Mouse (Mus musculus) WW6 (cell line): ENCODE measurements around the gene Olfr826.
"Not testable (repeated sequence)": the region's sequence is repeated elsewhere in the genome, so short reads cannot be mapped to it uniquely, and the experiment has no call there.

Experiments used
- DNase-seq: peaks from one replicate; pipeline ENCODE4 v3.0.0-alpha.2; 2013; ENCODE audit warnings: low read depth, low spot score

The Olfr826 gene

GRCm38 (mm10) chr10:130184086-130184485 is at the start of gene Olfr826:
TSS of gene Olfr826 (minus strand) at chr10:130184186.
- DNase-seq: no peak

GRCm38 (mm10) chr10:130232117-130232516 is 48.1 kb upstream of the Olfr826 start:
- DNase-seq: no peak

GRCm38 (mm10) chr10:130229584-130229983 is 45.6 kb upstream of the Olfr826 start:
- DNase-seq: peak; percentile 20

- DNase-seq: peak; percentile 20
Measured at GRCm38 (mm10) chr10:130228246-130228645, 44.3 kb upstream of the Olfr826 start.

- DNase-seq: no peak
Measured at GRCm38 (mm10) chr10:130225034-130225433, 41.0 kb upstream of the Olfr826 start.

- no peak for DNase-seq
Measured at GRCm38 (mm10) chr10:130214303-130214702, 30.3 kb upstream of the Olfr826 start, which contains the start of gene Olfr827. TSS of gene Olfr827 (minus strand) at chr10:130214403.

GRCm38 (mm10) chr10:130166666-130167065 is 17.3 kb downstream of the Olfr826 start, which contains the start of gene Olfr825:
TSS of gene Olfr825 (minus strand) at chr10:130166766.
- DNase-seq: no peak

GRCm38 (mm10) chr10:130165196-130165595 is 18.8 kb downstream of the Olfr826 start:
- DNase-seq: no peak

GRCm38 (mm10) chr10:130144121-130144520 is 39.9 kb downstream of the Olfr826 start:
- DNase-seq: no peak

- DNase-seq: not testable (repeated sequence)
Measured at GRCm38 (mm10) chr10:130142481-130142880, 41.5 kb downstream of the Olfr826 start.

GRCm38 (mm10) chr10:130134811-130135210 is 49.2 kb downstream of the Olfr826 start:
- DNase-seq: no peak

- DNase-seq: not testable (repeated sequence)
Measured at GRCm38 (mm10) chr10:130129900-130130299, 54.1 kb downstream of the Olfr826 start, which contains the start of gene Olfr824. TSS of gene Olfr824 (minus strand) at chr10:130130000.
